Mouse (Mus musculus): ENCODE measurements around the gene Ccdc71. TPM values are rescaled to one million over a fixed set of nuclear protein-coding genes. Genes with fewer than 3 reads are reported as not detected.
A peak's percentile ranks its signal among the peaks of the same experiment; 100 is the strongest.

The Ccdc71 gene
- polyA plus RNA-seq, 1 experiment from 2014 or later = 29.7 TPM

GRCm38 (mm10) chr9:108450292-108451169 lies 9.8 kb upstream of the Ccdc71 start:
- DNase-seq (ENCODE audit: low spot score) (peak; percentile 58), ATAC-seq (ENCODE audit: low FRiP score, low TSS enrichment) (peak; percentile 13; the same call in 1 of the 2 replicates)
- H3K4me2 ChIP-seq (replicated peaks; ENCODE audit: low read depth) = peak overlapping the region; percentile 90
- H3K27me3 ChIP-seq (ENCODE audit: control insufficient read depth, insufficient read depth, low read length) = no peaks in the 10 kb centered on the region
- peak overlapping the region; percentile 61 for H3K4me3 ChIP-seq (ENCODE audit: low read depth, low read length)
- no peak for TF ChIP-seq EP300 (optimal IDR thresholded peaks at IDR 0.05)
- TF ChIP-seq CTCF (IDR thresholded peaks at IDR 0.05; ENCODE audit: low read depth) = no peak
- peak overlapping the region; percentile 38 for H3K9ac ChIP-seq (ENCODE audit: low read length)
- 52% methylated on average over 20 of the region's 21 CpGs for WGBS
- peak overlapping the region; percentile 37 for H3K27ac ChIP-seq (replicated peaks)
- H3K36me3 ChIP-seq (ENCODE audit: control insufficient read depth, insufficient read depth, low read length) = no peaks in the 10 kb centered on the region
- 0 out of 2 replicates have a peak, but pooled peaks cover 2% of the 10 kb centered on the region for H3K4me1 ChIP-seq (replicated peaks; ENCODE audit: control insufficient read depth, insufficient read depth)
- no peaks in the 10 kb centered on the region for H3K9me3 ChIP-seq (ENCODE audit: control insufficient read depth, low read length)

- peak overlapping the region; percentile 37 for H3K27ac ChIP-seq (replicated peaks)
These were observed 9.2 kb upstream of the Ccdc71 start for GRCm38 (mm10) chr9:108451170-108451493.

GRCm38 (mm10) chr9:108451519-108452160 lies 8.7 kb upstream of the Ccdc71 start:
- TF ChIP-seq CTCF (IDR thresholded peaks at IDR 0.05; ENCODE audit: low read depth) (no peak), EP300 (optimal IDR thresholded peaks at IDR 0.05) (no peak)
- no peaks in the 10 kb centered on the region for H3K9me3 ChIP-seq (ENCODE audit: control insufficient read depth, low read length)
- peak overlapping the region; percentile 69 for H3K9ac ChIP-seq (ENCODE audit: low read length)
- peak overlapping the region; percentile 61 for H3K4me3 ChIP-seq (ENCODE audit: low read depth, low read length)
- no peak for ATAC-seq (ENCODE audit: low FRiP score, low TSS enrichment)
- peak overlapping the region; percentile 78; the same call in 1 of the 2 replicates for H3K27ac ChIP-seq (replicated peaks)
- peak overlapping the region; percentile 90 for H3K4me2 ChIP-seq (replicated peaks; ENCODE audit: low read depth)
- H3K36me3 ChIP-seq (ENCODE audit: control insufficient read depth, insufficient read depth, low read length) = no peaks in the 10 kb centered on the region
- 47% methylated on average over 6 of the region's 6 CpGs for WGBS
- no peaks in the 10 kb centered on the region for H3K27me3 ChIP-seq (ENCODE audit: control insufficient read depth, insufficient read depth, low read length)
- no peak for DNase-seq (ENCODE audit: low spot score)
- 0 out of 2 replicates have a peak, but pooled peaks cover 2% of the 10 kb centered on the region for H3K4me1 ChIP-seq (replicated peaks; ENCODE audit: control insufficient read depth, insufficient read depth)

More at GRCm38 (mm10) chr9:108451170-108451493, 9.2 kb upstream of the Ccdc71 start:
- WGBS = 60% methylated on average over 6 of the region's 6 CpGs
- Histone ChIP-seq H3K9ac (ENCODE audit: low read length) (peak overlapping the region; percentile 69), H3K9me3 (ENCODE audit: control insufficient read depth, low read length) (no peaks in the 10 kb centered on the region), H3K27me3 (ENCODE audit: control insufficient read depth, insufficient read depth, low read length) (no peaks in the 10 kb centered on the region), H3K4me1 (replicated peaks; ENCODE audit: control insufficient read depth, insufficient read depth) (0 out of 2 replicates have a peak, but pooled peaks cover 2% of the 10 kb centered on the region), H3K4me2 (replicated peaks; ENCODE audit: low read depth) (peak overlapping the region; percentile 90), H3K4me3 (ENCODE audit: low read depth, low read length) (peak overlapping the region; percentile 61), H3K36me3 (ENCODE audit: control insufficient read depth, insufficient read depth, low read length) (no peaks in the 10 kb centered on the region)
- no peak for TF ChIP-seq CTCF (IDR thresholded peaks at IDR 0.05; ENCODE audit: low read depth)
- no peak for TF ChIP-seq EP300 (optimal IDR thresholded peaks at IDR 0.05)
- no peak for DNase-seq (ENCODE audit: low spot score)
- ATAC-seq (ENCODE audit: low FRiP score, low TSS enrichment) = no peak

GRCm38 (mm10) chr9:108452291-108452906 lies 7.9 kb upstream of the Ccdc71 start:
- TF ChIP-seq CTCF (IDR thresholded peaks at IDR 0.05; ENCODE audit: low read depth) (peak; percentile 93), EP300 (optimal IDR thresholded peaks at IDR 0.05) (no peak)
- no peaks in the 10 kb centered on the region for H3K36me3 ChIP-seq (ENCODE audit: control insufficient read depth, insufficient read depth, low read length)
- H3K4me3 ChIP-seq (ENCODE audit: low read depth, low read length) = peak overlapping the region; percentile 61
- H3K4me1 ChIP-seq (replicated peaks; ENCODE audit: control insufficient read depth, insufficient read depth) = 0 out of 2 replicates have a peak, but pooled peaks cover 2% of the 10 kb centered on the region
- peak overlapping the region; percentile 90 for H3K4me2 ChIP-seq (replicated peaks; ENCODE audit: low read depth)
- ATAC-seq (ENCODE audit: low FRiP score, low TSS enrichment) (peak; percentile 84), DNase-seq (ENCODE audit: low spot score) (peak; percentile 91)
- H3K9me3 ChIP-seq (ENCODE audit: control insufficient read depth, low read length) = no peaks in the 10 kb centered on the region
- H3K27me3 ChIP-seq (ENCODE audit: control insufficient read depth, insufficient read depth, low read length) = no peaks in the 10 kb centered on the region
- peak overlapping the region; percentile 69 for H3K9ac ChIP-seq (ENCODE audit: low read length)
- H3K27ac ChIP-seq (replicated peaks) = peak overlapping the region; percentile 81
- under 1% methylated on average over 40 of the region's 40 CpGs for WGBS

GRCm38 (mm10) chr9:108452911-108453310 lies 7.4 kb upstream of the Ccdc71 start:
- Histone ChIP-seq H3K9me3 (ENCODE audit: control insufficient read depth, low read length) (no peaks in the 10 kb centered on the region), H3K27ac (replicated peaks) (peak overlapping the region; percentile 81), H3K36me3 (ENCODE audit: control insufficient read depth, insufficient read depth, low read length) (no peaks in the 10 kb centered on the region), H3K4me1 (replicated peaks; ENCODE audit: control insufficient read depth, insufficient read depth) (0 out of 2 replicates have a peak, but pooled peaks cover 2% of the 10 kb centered on the region), H3K27me3 (ENCODE audit: control insufficient read depth, insufficient read depth, low read length) (no peaks in the 10 kb centered on the region), H3K4me2 (replicated peaks; ENCODE audit: low read depth) (peak overlapping the region; percentile 90), H3K9ac (ENCODE audit: low read length) (peak overlapping the region; percentile 69), H3K4me3 (ENCODE audit: low read depth, low read length) (peak overlapping the region; percentile 61)
- ATAC-seq (ENCODE audit: low FRiP score, low TSS enrichment) (no peak), DNase-seq (ENCODE audit: low spot score) (no peak)
- 26% methylated on average over 6 of the region's 6 CpGs for WGBS
- no peak for TF ChIP-seq CTCF (IDR thresholded peaks at IDR 0.05; ENCODE audit: low read depth)
- TF ChIP-seq EP300 (optimal IDR thresholded peaks at IDR 0.05) = no peak

Data from stomach, postnatal 0 days (tissue).